Mouse (Mus musculus) E14TG2a.4 (cell line): Measurements from ENCODE around the gene Gja10.

Experiments used
- CTCF ChIP-seq: conservative IDR thresholded peaks from 2 replicates; pipeline ENCODE4 v1.5.1; 2014; ENCODE audit warnings: low read length
- POU5F1 ChIP-seq: IDR thresholded peaks from 2 replicates; pipeline ENCODE4 v1.6.1; 2014; ENCODE audit warnings: low read length, borderline replicate concordance

DNA sequence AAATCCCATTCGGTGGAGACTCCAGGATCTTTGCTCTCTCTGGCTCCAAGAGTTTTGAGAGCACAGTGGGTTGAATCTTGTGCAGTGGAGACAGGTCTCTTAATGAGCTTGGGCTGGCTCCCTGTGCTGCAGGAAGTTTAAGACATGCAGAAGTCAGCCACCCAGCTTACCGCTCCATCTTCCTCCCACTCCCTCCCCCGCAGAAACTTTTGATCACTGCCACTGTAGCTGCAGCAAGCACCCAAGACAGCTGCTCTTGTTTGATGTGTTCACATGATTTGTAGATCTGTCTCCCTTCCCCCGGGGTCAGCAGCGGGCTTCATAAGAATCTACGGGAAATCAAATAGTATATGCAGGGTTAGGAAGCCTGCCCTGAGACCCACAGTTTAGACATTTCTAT lies 42.3 kb downstream of the Gja10 start:
- TF ChIP-seq CTCF (no peak), POU5F1 (no peak)
